Mouse (Mus musculus) brain, adult 2 months (tissue): Measurements from ENCODE around the gene Fam222b.
"Not testable (repeated sequence)": the region's sequence is repeated elsewhere in the genome, so short reads cannot be mapped to it uniquely, and the experiment has no call there.

Experiments
- DNase-seq: peaks from one replicate; pipeline ENCODE4 v3.0.0; 2011; ENCODE audit warnings: low read depth, low spot score

The Fam222b gene

GRCm38 (mm10) chr11:78094504-78095143, at the start of gene Fam222b:
Fam222b (plus strand) TSS chr11:78094660.
- DNase-seq: peak; percentile 95

GRCm38 (mm10) chr11:78044758-78045251, 49.7 kb upstream of the Fam222b start:
- peak; percentile 94 for DNase-seq

GRCm38 (mm10) chr11:78048637-78049036, 45.8 kb upstream of the Fam222b start:
- not testable (repeated sequence) for DNase-seq

- no peak for DNase-seq
Measured at GRCm38 (mm10) chr11:78053078-78053477, 41.4 kb upstream of the Fam222b start.

- no peak for DNase-seq
Measured at GRCm38 (mm10) chr11:78056946-78057345, 37.5 kb upstream of the Fam222b start.

GRCm38 (mm10) chr11:78059833-78060757, 34.4 kb upstream of the Fam222b start:
- DNase-seq: peak; percentile 74

- DNase-seq: no peak
Measured at GRCm38 (mm10) chr11:78062563-78062962, 31.9 kb upstream of the Fam222b start.

- DNase-seq: no peak
Measured at GRCm38 (mm10) chr11:78065906-78066305, 28.6 kb upstream of the Fam222b start.

- no peak for DNase-seq
Measured at GRCm38 (mm10) chr11:78066641-78067040, 27.8 kb upstream of the Fam222b start.

GRCm38 (mm10) chr11:78067566-78067965, 26.9 kb upstream of the Fam222b start:
- DNase-seq: no peak

- DNase-seq: no peak
Measured at GRCm38 (mm10) chr11:78069130-78069529, 25.3 kb upstream of the Fam222b start.

- DNase-seq: no peak
Measured at GRCm38 (mm10) chr11:78069646-78070045, 24.8 kb upstream of the Fam222b start.

- DNase-seq: no peak
Measured at GRCm38 (mm10) chr11:78071938-78072337, 22.5 kb upstream of the Fam222b start.

- DNase-seq: no peak
Measured at GRCm38 (mm10) chr11:78072425-78073130, 21.9 kb upstream of the Fam222b start.

- no peak for DNase-seq
Measured at GRCm38 (mm10) chr11:78073577-78074276, 20.7 kb upstream of the Fam222b start.

- DNase-seq: no peak
Measured at GRCm38 (mm10) chr11:78074277-78074652, 20.2 kb upstream of the Fam222b start.

- no peak for DNase-seq
Measured at GRCm38 (mm10) chr11:78074666-78075065, 19.8 kb upstream of the Fam222b start.

- DNase-seq: peak; percentile 97
Measured at GRCm38 (mm10) chr11:78079961-78080921, 14.2 kb upstream of the Fam222b start, which contains the start of gene Eral1. Eral1 (minus strand) TSS chr11:78080383.

GRCm38 (mm10) chr11:78083595-78083994, 10.9 kb upstream of the Fam222b start:
- DNase-seq: no peak

- no peak for DNase-seq
Measured at GRCm38 (mm10) chr11:78086925-78087479, 7.5 kb upstream of the Fam222b start.
